Comparison of ENCODE assay signal across 7 mouse cellular contexts in the genomic region with DNA sequence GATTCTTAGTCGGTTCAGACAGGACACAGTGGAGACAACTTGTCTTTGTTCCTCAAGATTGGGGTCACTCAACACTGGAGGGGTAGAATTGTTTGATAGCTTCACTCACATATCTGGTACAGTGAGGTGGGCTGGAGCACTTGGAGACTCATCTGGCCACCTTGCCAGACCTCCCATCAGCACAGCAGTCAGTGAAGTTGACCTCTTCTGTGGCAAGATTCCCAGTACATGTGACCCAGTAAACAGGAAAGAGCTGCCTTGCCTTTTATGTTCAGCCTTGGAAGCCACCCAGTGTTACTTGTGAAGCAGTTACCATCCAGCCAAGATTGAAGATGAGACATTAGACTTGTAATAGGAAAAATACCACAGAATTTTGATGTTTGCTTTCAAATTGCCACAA. TPM values are rescaled to one million over a fixed set of nuclear protein-coding genes. Genes with fewer than 3 reads are reported as not detected.
A peak's percentile ranks its signal among the peaks of the same experiment; 100 is the strongest.
DNase-seq lines count a peak whose midpoint lies in the region.

No protein-coding gene starts in this region.

- DNase-seq in adrenal gland, adult 18-20 months (ENCODE audit: low spot score in 2 of 2): peak; percentile 36 to 39
- peak; percentile 22 for DNase-seq in adrenal gland, postnatal 25 days
- DNase-seq in gastrocnemius, postnatal 10 days: peak; percentile 23
- DNase-seq in layer of hippocampus, adult 8-10 months (ENCODE audit: low spot score in 2 of 2): peak; percentile 54 to 67
- peak; percentile 91 for DNase-seq in lung, postnatal 36 days
- no peak for DNase-seq in testis, postnatal 14 days (ENCODE audit: low spot score)
- DNase-seq in spleen, postnatal 36 days (ENCODE audit: low spot score in 2 of 2): no peak

RNA-seq across cellular contexts. Expression of a gene that starts 8.3 kb away (rescaled TPM):
- total RNA-seq in adrenal gland, adult 18-20 months (2021): 10 to 100 TPM; 96.4 to 98.4 TPM
- 74.2 and 83.9 TPM in 2 replicates for total RNA-seq in adrenal gland, postnatal 25 days (2021)
- total RNA-seq in gastrocnemius, postnatal 10 days (2021): 100 to 1,000 TPM in 1 of 2 experiments, 10 to 100 TPM in 1; 99.2 to 103 TPM
- 100 to 1,000 TPM in 3 of 4 experiments, 10 to 100 TPM in 1; 79.6 to 113 (median 107) TPM for total RNA-seq in layer of hippocampus, adult 8-10 months (2022)

RNA-seq across cellular contexts. Expression of a gene that starts 27.5 kb away (rescaled TPM):
- total RNA-seq in adrenal gland, adult 18-20 months (2021): 10 to 100 TPM; 24.9 to 31.9 TPM
- total RNA-seq in adrenal gland, postnatal 25 days (2021): 31.7 and 38.1 TPM in 2 replicates
- 10 to 100 TPM; 22.8 to 27.1 TPM for total RNA-seq in gastrocnemius, postnatal 10 days (2021)
- 10 to 100 TPM; 32.4 to 46.3 (median 36.5) TPM for total RNA-seq in layer of hippocampus, adult 8-10 months (2022)

RNA-seq across cellular contexts. Expression of a gene that starts 45.5 kb away (rescaled TPM):
- not detected for total RNA-seq in adrenal gland, adult 18-20 months (2021)
- total RNA-seq in adrenal gland, postnatal 25 days (2021): 0.90 and 1.7 TPM in 2 replicates
- total RNA-seq in gastrocnemius, postnatal 10 days (2021): under 1 TPM in 1 of 2 experiments, not detected in 1; 0.25 TPM
- under 1 TPM; 0.39 to 0.98 (median 0.63) TPM for total RNA-seq in layer of hippocampus, adult 8-10 months (2022)

Comparison
In these comparisons a context has a peak if more than half of its experiments do, and no peak if none do; other contexts are left out.
1. DNase-seq: peak in adrenal gland, adult 18-20 months (2 of 2), adrenal gland, postnatal 25 days (single experiment), gastrocnemius, postnatal 10 days (single experiment), layer of hippocampus, adult 8-10 months (2 of 2) and lung, postnatal 36 days (single experiment); none in testis, postnatal 14 days (single experiment) and spleen, postnatal 36 days (0 of 2).